Mouse (Mus musculus) CH12.LX (cell line): ENCODE measurements at regions not wholly inside any gene's neighbourhood (a gene's known extent, or its start where the extent isn't known, plus 50 kb on each side); places are given as distances from the start of the nearest gene placed in this dataset.

ENCODE experiments used
- DNase-seq: peaks from one replicate; pipeline ENCODE4 v3.0.0-alpha.2; 2013; ENCODE audit errors: extremely low read depth
- H3K27ac ChIP-seq: 2 replicates; pipeline ENCODE4 v1.5.1; 2012; ENCODE audit warnings: low read depth, mild to moderate bottlenecking, control low read depth, moderate library complexity; ENCODE audit not compliant: insufficient read depth
- H3K27me3 ChIP-seq: replicated peaks from 2 replicates; pipeline ENCODE3; 2012; ENCODE audit warnings: inconsistent platforms
- H3K36me3 ChIP-seq, 2 experiments: replicated peaks in 1 of 2; 2 replicates each; pipeline versions ENCODE3 to v1.6.1; 2012; ENCODE audit warnings: inconsistent platforms in 1 of 2, low read length in 1 of 2, mild to moderate bottlenecking in 1 of 2, mixed read lengths in 1 of 2, moderate library complexity in 1 of 2; ENCODE audit not compliant: control insufficient read depth in 1 of 2, insufficient read depth in 1 of 2
- H3K4me1 ChIP-seq, 2 experiments: 2 replicates each; pipeline ENCODE4 v1.6.1; 2012; ENCODE audit warnings: inconsistent platforms in 1 of 2, moderate library complexity in 1 of 2; ENCODE audit not compliant: insufficient read depth in 2 of 2, control insufficient read depth in 1 of 2
- H3K4me2 ChIP-seq: 2 replicates; pipeline ENCODE4 v1.6.1; 2012; ENCODE audit warnings: low read depth, mild to moderate bottlenecking, control low read depth; ENCODE audit not compliant: poor library complexity, insufficient read depth, severe bottlenecking
- H3K4me3 ChIP-seq, 3 experiments: fragments of 150-350 bp in 1 of 3; sonication (generic) in 1 of 3; replicated peaks in 1 of 3; 2 replicates each; pipeline versions ENCODE3 to v1.5.1; 2011 to 2012; ENCODE audit warnings: low read depth in 2 of 3, low read length in 2 of 3, mild to moderate bottlenecking in 2 of 3, moderate library complexity in 2 of 3, control low read depth in 1 of 3, improper control_type of control experiment in 1 of 3, inconsistent platforms in 1 of 3, mixed read lengths in 1 of 3; ENCODE audit not compliant: poor library complexity in 1 of 3
- H3K79me2 ChIP-seq: replicated peaks from 2 replicates; pipeline ENCODE4 v1.6.1; 2012; ENCODE audit warnings: mild to moderate bottlenecking, moderate library complexity; ENCODE audit not compliant: control insufficient read depth, poor library complexity, insufficient read depth, severe bottlenecking; ENCODE audit errors: extremely low read depth
- H3K9ac ChIP-seq: 2 replicates; pipeline ENCODE4 v1.6.1; 2012; ENCODE audit warnings: low read depth, mild to moderate bottlenecking, control low read depth, moderate library complexity; ENCODE audit not compliant: insufficient read depth
- H3K9me3 ChIP-seq: replicated peaks from 2 replicates; pipeline ENCODE3; 2012; ENCODE audit warnings: low read length, inconsistent platforms, mixed read lengths
- BHLHE40 ChIP-seq: IDR thresholded peaks from 2 replicates; pipeline ENCODE4 v1.6.1; 2011; ENCODE audit warnings: mild to moderate bottlenecking, low read depth, low read length, improper control_type of control experiment
- CHD1 ChIP-seq: IDR thresholded peaks from 2 replicates; pipeline ENCODE4 v1.6.1; 2012; ENCODE audit warnings: low read depth, low read length, improper control_type of control experiment, inconsistent platforms
- ELF1 ChIP-seq: IDR thresholded peaks from 2 replicates; pipeline ENCODE4 v1.6.1; 2014; ENCODE audit warnings: low read depth, mild to moderate bottlenecking, inconsistent platforms, low read length, improper control_type of control experiment
- GABPA ChIP-seq: IDR thresholded peaks from 2 replicates; pipeline ENCODE4 v1.6.1; 2012; ENCODE audit warnings: low read depth, low read length, improper control_type of control experiment, inconsistent platforms; ENCODE audit not compliant: insufficient replicate concordance
- HCFC1 ChIP-seq: IDR thresholded peaks from 2 replicates; pipeline ENCODE4 v1.6.1; 2012; ENCODE audit warnings: low read depth, mild to moderate bottlenecking, inconsistent platforms, low read length, improper control_type of control experiment
- IRF4 ChIP-seq: IDR thresholded peaks from 2 replicates; pipeline ENCODE4 v1.6.1; 2014; ENCODE audit warnings: low read depth, mild to moderate bottlenecking, inconsistent platforms, low read length, improper control_type of control experiment
- KAT2A ChIP-seq: IDR thresholded peaks from 2 replicates; pipeline ENCODE4 v1.6.1; 2012; ENCODE audit warnings: low read length, improper control_type of control experiment, inconsistent platforms; ENCODE audit not compliant: insufficient replicate concordance
- MAFK ChIP-seq: IDR thresholded peaks from 2 replicates; pipeline ENCODE4 v1.6.1; 2011; ENCODE audit warnings: low read length, improper control_type of control experiment; ENCODE audit not compliant: insufficient replicate concordance
- MXI1 ChIP-seq: IDR thresholded peaks from 2 replicates; pipeline ENCODE4 v1.6.1; 2011; ENCODE audit warnings: mild to moderate bottlenecking, low read depth, low read length, improper control_type of control experiment
- MYC ChIP-seq: IDR thresholded peaks from 2 replicates; pipeline ENCODE4 v1.6.1; 2011; ENCODE audit warnings: low read depth, mild to moderate bottlenecking, improper control_type of control experiment, low read length
- PAX5 ChIP-seq: IDR thresholded peaks from 2 replicates; pipeline ENCODE4 v1.6.1; 2012; ENCODE audit warnings: low read length, inconsistent platforms, mixed read lengths
- SMC3 ChIP-seq: IDR thresholded peaks from 2 replicates; pipeline ENCODE4 v1.6.1; 2011; ENCODE audit warnings: low read depth, low read length, improper control_type of control experiment
- TBP ChIP-seq: conservative IDR thresholded peaks from 2 replicates; pipeline ENCODE4 v1.6.1; 2011; ENCODE audit warnings: low read depth, low read length, improper control_type of control experiment
- TCF12 ChIP-seq: IDR thresholded peaks from 2 replicates; pipeline ENCODE4 v1.6.1; 2014; ENCODE audit warnings: low read depth, mild to moderate bottlenecking, inconsistent platforms, low read length, improper control_type of control experiment
- UBTF ChIP-seq: IDR thresholded peaks from 2 replicates; pipeline ENCODE4 v1.6.1; 2012; ENCODE audit warnings: low read depth, mild to moderate bottlenecking, inconsistent platforms, low read length, improper control_type of control experiment, moderate library complexity
- ZKSCAN1 ChIP-seq: IDR thresholded peaks from 2 replicates; pipeline ENCODE4 v1.6.1; 2012; ENCODE audit warnings: low read depth, inconsistent platforms, low read length, improper control_type of control experiment, borderline replicate concordance
- ZMIZ1 ChIP-seq: IDR thresholded peaks from 2 replicates; pipeline ENCODE4 v1.6.1; 2012; ENCODE audit warnings: low read depth, mild to moderate bottlenecking, inconsistent platforms, low read length, improper control_type of control experiment
- dilution Hi-C: fragments of 300-500 bp; cut with MboI; formaldehyde crosslinking; loops from 2 replicates; pipeline ENCODE4 v1.14.3; 2020; ENCODE audit warnings: low sequenced_read_pairs; ENCODE audit not compliant: extremely low pct_unique_long_range_greater_than_20kb, extremely low pct_ligation_motif_present
- in situ Hi-C: fragments of 300-500 bp; cut with MboI; formaldehyde crosslinking; loops from 3 replicates; pipeline ENCODE4 v1.14.3; 2019; ENCODE audit warnings: low sequenced_read_pairs, low pct_ligation_motif_present, low pct_unique_long_range_greater_than_20kb, mixed read lengths

GRCm38 (mm10) chr2:45475996-45476395 is 358.8 kb upstream of the Zeb2 start:
- Histone ChIP-seq H3K9me3 (no peaks in the 10 kb centered on the region), H3K36me3 (no peaks in the 10 kb centered on the region), H3K79me2 (no peaks in the 10 kb centered on the region), H3K9ac (no peak overlapping the region), H3K4me3 (no peak overlapping the region), H3K4me1 (peaks cover 5 to 37% of the 10 kb centered on the region in 2 experiments; a peak in 3 of 4 replicates), H3K4me2 (peak overlapping the region; percentile 16; the same call in 1 of the 2 replicates), H3K27me3 (no peaks in the 10 kb centered on the region), H3K27ac (no peak overlapping the region)
- dilution Hi-C loops: no loop called here
- TF ChIP-seq IRF4 (0 out of 2 replicates have a peak, but pooled peaks have one; percentile 8), TCF12 (no peak), TBP (0 out of 2 replicates have a peak, but pooled peaks have one; percentile 33), ZKSCAN1 (peak; percentile 60; the same call in 1 of the 2 replicates)
- peak; percentile 60 for DNase-seq
- in situ Hi-C loops: no loop called here

GRCm38 (mm10) chr2:45464306-45464705 is 347.1 kb upstream of the Zeb2 start:
- Histone ChIP-seq H3K9me3 (no peaks in the 10 kb centered on the region), H3K27me3 (no peaks in the 10 kb centered on the region), H3K4me1 (no peaks in the 10 kb centered on the region), H3K9ac (no peak overlapping the region), H3K4me2 (no peak overlapping the region), H3K27ac (no peak overlapping the region), H3K36me3 (no peaks in the 10 kb centered on the region), H3K4me3 (no peak overlapping the region), H3K79me2 (no peaks in the 10 kb centered on the region)
- dilution Hi-C loops: no loop called here
- in situ Hi-C loops: no loop called here
- TF ChIP-seq TCF12 (no peak), UBTF (no peak), ELF1 (no peak), MYC (no peak), MAFK (no peak)
- no peak for DNase-seq

DNA sequence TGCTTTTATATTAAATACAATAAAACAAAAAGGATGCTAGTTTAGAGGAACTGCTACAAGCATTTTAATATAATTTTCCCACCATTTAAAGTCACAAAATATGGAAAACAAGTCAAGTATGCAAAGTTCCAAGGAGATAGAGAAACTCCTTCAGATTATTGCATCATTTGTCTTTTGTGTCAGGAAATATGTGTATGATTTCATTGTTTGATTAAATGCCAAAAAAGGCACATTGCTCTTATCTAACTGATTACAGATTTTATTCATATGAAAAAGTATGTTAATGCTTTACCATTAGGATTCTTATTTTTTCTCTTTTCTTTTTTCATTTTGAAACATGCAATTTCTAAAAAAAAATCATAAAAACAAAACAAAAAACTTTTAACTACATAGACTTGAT is 342.2 kb upstream of the Zeb2 start:
- no peaks in the 10 kb centered on the region for H3K79me2 ChIP-seq
- no peaks in the 10 kb centered on the region for H3K36me3 ChIP-seq
- H3K9ac ChIP-seq: no peak overlapping the region
- no peak for TF ChIP-seq PAX5
- TF ChIP-seq HCFC1: no peak
- TF ChIP-seq KAT2A: no peak
- TF ChIP-seq CHD1: no peak
- no peak for TF ChIP-seq GABPA
- no peak for TF ChIP-seq BHLHE40
- no peak for TF ChIP-seq UBTF
- no peak for TF ChIP-seq MXI1
- TF ChIP-seq ZKSCAN1: no peak
- no peak for TF ChIP-seq SMC3
- no peak for TF ChIP-seq TCF12
- TF ChIP-seq MAFK: no peak
- no peak for TF ChIP-seq ZMIZ1
- no peak overlapping the region for H3K4me2 ChIP-seq
- dilution Hi-C loops: no loop called here
- H3K4me1 ChIP-seq: no peaks in the 10 kb centered on the region
- H3K27ac ChIP-seq: no peak overlapping the region
- no peak for DNase-seq
- in situ Hi-C loops: no loop called here
- no peaks in the 10 kb centered on the region for H3K27me3 ChIP-seq
- H3K4me3 ChIP-seq: no peak overlapping the region
- H3K9me3 ChIP-seq: no peaks in the 10 kb centered on the region
